ENCODE assay signal across 18 mouse cellular contexts in genomic region chr4:80944605-80945004, GRCm38 (mm10). TPM values are rescaled to one million over a fixed set of nuclear protein-coding genes. Genes with fewer than 3 reads are reported as not detected.
"Had no signal": no experiment of that assay in that cellular context is flagged by ENCODE, and none has a peak within 500 bp of the region (broad histone marks: within the 10 kb centered on the region; RNA-seq: fewer than 3 reads in every experiment).

No protein-coding gene starts in this region.

- ATAC-seq: forebrain, postnatal 0 days; inflammation-experienced regulatory T-cells, adult 6 months; intestine, embryonic 15.5 days; intestine, postnatal 0 days; liver, embryonic 12.5 days had no signal

- DNase-seq: forebrain, postnatal 0 days; gastrocnemius, postnatal 14 days; gastrocnemius, postnatal 36 days; heart, adult 11 months; heart, adult 2 months; heart, postnatal 14 days; heart, postnatal 36 days; kidney, adult 18-20 months; kidney, adult 8-10 months; kidney, postnatal 10 days; kidney, postnatal 25 days; kidney, postnatal 4 days; left cerebral cortex, postnatal 4 days had no signal

RNA-seq across cellular contexts. Expression of gene Lurap1l, which starts 34.2 kb away (rescaled TPM):
- total RNA-seq: hematopoietic stem cell, adult 5-6 weeks had no signal
- polyA plus RNA-seq: inflammation-experienced regulatory T-cells, adult 6 months had no signal
